Mouse (Mus musculus) embryonic facial prominence, embryonic 11.5 days (tissue): ENCODE measurements around the gene Tpp2. TPM values are rescaled to one million over a fixed set of nuclear protein-coding genes. Genes with fewer than 3 reads are reported as not detected.

Experiments used
- microRNA-seq: library from miRNA; unstranded; fragments of <30 nt; microRNA quantifications from one replicate; pipeline ENCODE4, GENCODE M21; 2016; ENCODE audit warnings: borderline number of aligned reads
- polyA plus RNA-seq: library from polyadenylated mRNA; unstranded; fragments of >200 nt; fragmentation: Nextera tagmentation; extraction: Ambion mirVana; gene quantifications from 2 replicates; pipeline ENCODE4 v1.2.1, GENCODE M21; 2014

Gene Tpp2
- polyA plus RNA-seq, 1 experiment from 2014 or later: 77.1 TPM

Small RNAs within 50 kb of the gene (microRNA-seq; reads per million reads assigned to microRNA genes)
- not detected for gene Gm24180

Other genes with a start within 250 kb of the Tpp2 start
- gene 1500015O10Rik, start 203.0 kb upstream of the Tpp2 start, polyA plus RNA-seq: 0.40 and 0.48 TPM in 2 replicates
- 24.8 and 25.6 TPM in 2 replicates for gene Uxs1, start 105.8 kb upstream of the Tpp2 start, polyA plus RNA-seq
- gene Mettl21c, start 86.4 kb downstream of the Tpp2 start, polyA plus RNA-seq: 0.95 and 1.1 TPM in 2 replicates
- gene Gm8251, start 128.3 kb downstream of the Tpp2 start, polyA plus RNA-seq: 0.17 and 0.29 TPM in 2 replicates
- 108 and 109 TPM in 2 replicates for gene Tex30, start 168.8 kb downstream of the Tpp2 start, polyA plus RNA-seq
- gene Kdelc1, start 185.2 kb downstream of the Tpp2 start, polyA plus RNA-seq: 81.7 and 88.9 TPM in 2 replicates
- 34.2 and 36.2 TPM in 2 replicates for gene Bivm, start 185.3 kb downstream of the Tpp2 start, polyA plus RNA-seq
- gene Ercc5, start 214.1 kb downstream of the Tpp2 start, polyA plus RNA-seq: 33.3 and 38.0 TPM in 2 replicates